Mouse (Mus musculus) MEL (cell line): ENCODE data around the gene Alg5.

ENCODE experiments used
- CTCF ChIP-seq, 3 experiments: IDR thresholded peaks in 2 of 3; conservative IDR thresholded peaks in 1 of 3; 2 replicates each; pipeline ENCODE4 v1.5.1; 2011 to 2012; ENCODE audit warnings: low read length in 3 of 3, low read depth in 2 of 3, mild to moderate bottlenecking in 2 of 3, improper control_type of control experiment in 1 of 3, inconsistent platforms in 1 of 3, mixed read lengths in 1 of 3, moderate library complexity in 1 of 3; ENCODE audit not compliant: control insufficient read depth in 1 of 3, insufficient read depth in 1 of 3, poor library complexity in 1 of 3, severe bottlenecking in 1 of 3
- EP300 ChIP-seq, 2 experiments: IDR thresholded peaks; 2 replicates each; pipeline ENCODE4 v1.6.1; 2011; ENCODE audit warnings: improper control_type of control experiment in 2 of 2, low read length in 2 of 2, low read depth in 1 of 2, mild to moderate bottlenecking in 1 of 2
- MAX ChIP-seq: IDR thresholded peaks from 2 replicates; pipeline ENCODE4 v1.6.1; 2011; ENCODE audit warnings: low read length, improper control_type of control experiment
- POLR2A ChIP-seq, 2 experiments: IDR thresholded peaks; 2 replicates each; pipeline ENCODE4 v1.6.1; 2011 to 2012; ENCODE audit warnings: low read length in 2 of 2, mild to moderate bottlenecking in 2 of 2, control low read depth in 1 of 2, improper control_type of control experiment in 1 of 2, low read depth in 1 of 2, moderate library complexity in 1 of 2; ENCODE audit not compliant: control insufficient read depth in 1 of 2, insufficient read depth in 1 of 2, poor library complexity in 1 of 2

DNA sequence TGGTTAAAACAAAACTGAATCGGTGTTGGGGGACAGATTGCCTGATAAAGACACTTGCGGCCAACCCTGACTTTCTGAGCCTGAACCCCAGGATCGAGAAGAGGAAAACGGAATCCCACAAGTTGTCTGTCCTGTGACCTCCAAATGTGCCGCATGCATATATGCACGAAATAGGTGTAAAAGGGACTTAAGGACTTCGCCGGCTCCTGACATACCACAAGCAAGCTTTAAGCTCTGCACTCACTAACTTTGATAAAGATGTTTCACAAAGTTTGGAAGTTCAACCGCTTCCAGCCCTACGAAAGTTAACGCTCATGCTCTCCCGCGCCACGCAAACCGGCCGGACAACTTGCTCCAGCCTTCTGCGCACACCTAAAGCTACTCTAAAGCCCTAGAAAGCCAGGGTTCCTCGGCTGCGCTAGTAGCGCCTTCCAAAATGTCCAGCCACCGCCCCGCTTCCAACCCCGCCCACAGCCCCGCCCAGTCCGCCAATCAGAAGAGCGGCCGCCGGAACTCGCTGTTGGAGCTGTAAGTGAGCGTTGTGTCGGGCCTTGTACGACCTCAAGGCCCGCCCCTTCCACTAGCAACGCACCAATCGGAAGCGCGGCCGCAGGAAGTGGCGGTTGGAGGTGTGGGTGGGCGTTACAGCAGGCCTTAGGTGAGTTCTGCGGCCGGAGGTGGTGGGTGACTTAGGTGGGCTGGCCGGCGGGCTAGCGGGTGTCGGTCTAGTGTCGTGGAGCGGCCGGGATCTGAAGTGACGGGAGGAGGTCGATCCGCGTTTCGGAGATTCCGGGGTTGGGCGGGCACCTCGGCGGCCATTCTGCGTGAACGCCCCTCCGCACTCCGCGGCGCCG is 42.9 kb upstream of the Alg5 start, which contains the start of gene Supt20:
- TF ChIP-seq CTCF (IDR thresholded peaks at IDR 0.05 in 2 of 3, conservative IDR thresholded peaks at IDR 0.05 in 1 of 3; ENCODE audit: control insufficient read depth in 1 of 3, insufficient read depth in 1 of 3, low read depth in 2 of 3, low read length in 3 of 3, poor library complexity in 1 of 3, severe bottlenecking in 1 of 3) (no peak), EP300 (IDR thresholded peaks at IDR 0.05; ENCODE audit: low read depth in 1 of 2, low read length in 2 of 2) (0 out of 4 replicates have a peak, but pooled peaks of 1 of the 2 experiments have one; percentile 16), POLR2A (IDR thresholded peaks at IDR 0.05; ENCODE audit: control insufficient read depth in 1 of 2, insufficient read depth in 1 of 2, low read depth in 1 of 2, low read length in 2 of 2, poor library complexity in 1 of 2) (peak; percentile 81), MAX (peak; percentile 42; the same call in 1 of the 2 replicates)
